Mouse (Mus musculus) kidney, adult 2 months (tissue): Measurements from ENCODE around the gene Slc7a1.

ENCODE experiments used
- CTCF ChIP-seq: fragments of 200-500 bp; conservative IDR thresholded peaks from 2 replicates; pipeline ENCODE4 v1.5.1; 2011; ENCODE audit warnings: low read depth, mild to moderate bottlenecking, control low read depth, low read length, moderate library complexity, mixed read lengths; ENCODE audit not compliant: insufficient read depth, insufficient read length
- POLR2A ChIP-seq: fragments of 200-500 bp; IDR thresholded peaks from one replicate; pipeline ENCODE4 v1.6.1; 2011; ENCODE audit warnings: low read depth, low read length, control low read depth

- TF ChIP-seq POLR2A (no peak), CTCF (no peak)
These were observed at the start of gene Slc7a1 for GRCm38 (mm10) chr5:148399660-148400443.
